Mouse (Mus musculus): ENCODE results near the gene Oxld1. TPM values are rescaled to one million over a fixed set of nuclear protein-coding genes. Genes with fewer than 3 reads are reported as not detected.
A peak's percentile ranks its signal among the peaks of the same experiment; 100 is the strongest.

Gene Oxld1
- polyA plus RNA-seq, 1 experiment from 2014 or later: 13.1 TPM

DNA sequence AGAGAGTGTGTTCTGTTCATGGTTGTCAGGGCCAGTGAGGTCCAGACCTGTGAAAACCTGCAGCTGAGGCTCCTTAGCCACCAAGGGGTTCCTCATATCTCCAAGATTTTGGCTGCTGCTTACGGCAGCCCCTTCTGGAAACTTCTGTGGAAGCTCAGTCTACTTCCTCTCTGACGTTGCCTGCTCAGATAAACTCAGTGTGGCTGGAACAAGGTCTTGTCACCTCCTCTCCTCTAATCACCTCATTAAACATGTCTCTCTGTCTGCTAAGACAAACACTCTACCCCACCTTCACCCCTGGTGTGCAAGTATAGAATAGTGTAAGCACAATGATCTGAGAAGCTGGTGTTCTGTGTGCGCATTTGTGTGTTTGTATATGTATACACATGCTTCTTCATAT, 12.4 kb downstream of the Oxld1 start:
- H3K9me3 ChIP-seq: no peaks in the 10 kb centered on the region
- H3K9ac ChIP-seq: no peak overlapping the region
- no peaks in the 10 kb centered on the region for H3K27me3 ChIP-seq
- H3K4me1 ChIP-seq: no peaks in the 10 kb centered on the region
- H3K36me3 ChIP-seq: no peaks in the 10 kb centered on the region
- no peak overlapping the region for H3K4me3 ChIP-seq
- no peak for ATAC-seq (ENCODE audit: insufficient number of reproducible peaks, low FRiP score, low TSS enrichment, low read depth)
- H3K27ac ChIP-seq: no peak overlapping the region
- WGBS: 74% methylated on average over 3 of the region's 3 CpGs
- H3K4me2 ChIP-seq: no peak overlapping the region

DNA sequence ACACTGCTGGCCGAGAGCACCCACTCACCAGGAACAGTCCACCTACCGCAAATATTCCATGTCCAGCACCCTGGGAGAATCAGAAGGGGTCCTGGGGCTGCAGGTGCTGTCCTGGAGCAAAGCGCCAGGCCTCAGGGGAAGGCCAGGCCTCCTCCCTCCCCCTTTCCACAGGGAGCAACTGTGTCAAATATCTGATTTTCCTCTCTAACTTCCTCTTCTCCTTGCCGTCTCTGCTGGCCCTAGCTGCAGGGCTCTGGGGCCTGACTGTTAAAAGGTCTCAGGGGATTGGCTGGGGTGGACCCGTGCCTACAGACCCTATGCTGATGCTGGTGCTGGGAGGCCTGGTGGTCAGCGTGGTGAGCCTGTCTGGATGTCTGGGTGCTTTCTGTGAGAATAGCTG, 13.8 kb downstream of the Oxld1 start:
- H3K27me3 ChIP-seq: no peaks in the 10 kb centered on the region
- no peaks in the 10 kb centered on the region for H3K36me3 ChIP-seq
- H3K27ac ChIP-seq: no peak overlapping the region
- H3K4me1 ChIP-seq: no peaks in the 10 kb centered on the region
- no peak overlapping the region for H3K4me3 ChIP-seq
- 67% methylated on average over 6 of the region's 6 CpGs for WGBS
- ATAC-seq (ENCODE audit: insufficient number of reproducible peaks, low FRiP score, low TSS enrichment, low read depth): no peak
- H3K9ac ChIP-seq: no peak overlapping the region
- no peak overlapping the region for H3K4me2 ChIP-seq
- H3K9me3 ChIP-seq: no peaks in the 10 kb centered on the region

DNA sequence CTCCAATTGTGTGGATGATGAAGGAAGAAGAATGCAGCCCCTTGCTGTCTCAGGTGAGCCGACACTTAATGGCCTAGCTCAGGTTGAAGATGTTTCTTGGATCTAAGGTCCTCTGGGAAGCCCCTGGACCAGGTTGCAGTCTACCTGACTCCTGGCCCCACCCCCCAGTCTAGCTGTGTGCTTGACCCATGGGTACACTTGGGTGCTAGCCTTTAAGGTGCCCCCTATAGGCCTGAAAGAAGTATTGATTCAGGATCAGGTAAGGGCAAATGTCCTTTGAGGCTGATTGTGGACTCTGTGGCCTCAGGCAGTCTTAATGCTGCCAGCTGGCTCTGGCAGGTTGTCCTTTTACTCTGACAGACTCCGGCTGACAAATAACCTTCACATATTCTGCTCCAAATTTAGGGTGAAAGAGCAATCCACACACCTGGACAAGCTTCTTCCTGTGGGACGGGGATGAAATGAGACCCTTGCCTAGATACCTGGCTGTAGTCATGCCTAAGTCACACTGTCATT, 15.0 kb downstream of the Oxld1 start:
- Histone ChIP-seq H3K4me2 (no peak overlapping the region), H3K9ac (no peak overlapping the region), H3K9me3 (no peaks in the 10 kb centered on the region), H3K4me3 (no peak overlapping the region), H3K27ac (no peak overlapping the region), H3K36me3 (no peaks in the 10 kb centered on the region), H3K27me3 (no peaks in the 10 kb centered on the region), H3K4me1 (no peaks in the 10 kb centered on the region)
- WGBS: 84% methylated on average over 3 of the region's 3 CpGs
- ATAC-seq (ENCODE audit: insufficient number of reproducible peaks, low FRiP score, low TSS enrichment, low read depth): no peak

DNA sequence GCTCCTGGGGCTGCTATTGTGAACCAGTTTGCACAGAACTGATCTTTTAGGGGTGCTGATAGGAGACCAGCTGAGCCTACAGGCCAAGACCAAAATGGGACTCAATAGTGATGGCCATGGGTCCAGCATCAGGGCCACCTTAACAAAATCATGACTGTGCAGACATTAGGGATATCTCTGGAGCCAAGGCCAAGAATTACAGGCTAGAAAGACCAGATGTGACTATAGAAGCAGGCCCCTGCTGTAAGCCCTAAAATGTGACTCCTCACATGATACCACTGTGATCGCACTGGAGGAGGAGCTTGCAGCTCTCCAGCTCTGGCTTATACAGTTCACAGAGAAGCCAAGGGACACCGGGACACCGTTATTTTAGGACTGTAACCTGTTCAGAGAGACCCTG, 15.5 kb downstream of the Oxld1 start, which contains the start of gene Tspan10:
TSS of gene Tspan10 (plus strand) at position 301 of the 400 bp plus-strand sequence.
- no peak within 1 kb of the TSS for H3K4me2 ChIP-seq
- 84% methylated on average over 3 of the region's 3 CpGs for WGBS
- no peaks in the 10 kb centered on the region for H3K27me3 ChIP-seq
- no peak within 1 kb of the TSS for H3K4me3 ChIP-seq
- H3K36me3 ChIP-seq: no peaks in the 10 kb centered on the region
- no peaks in the 10 kb centered on the region for H3K4me1 ChIP-seq
- no peak for ATAC-seq (ENCODE audit: insufficient number of reproducible peaks, low FRiP score, low TSS enrichment, low read depth)
- no peaks in the 10 kb centered on the region for H3K9me3 ChIP-seq
- no peak within 1 kb of the TSS for H3K27ac ChIP-seq
- H3K9ac ChIP-seq: no peak within 1 kb of the TSS

GRCm38 (mm10) chr11:120437857-120438385, 19.9 kb downstream of the Oxld1 start:
- peaks cover 12% of the 10 kb centered on the region for H3K4me1 ChIP-seq
- peaks cover 18% of the 10 kb centered on the region for H3K36me3 ChIP-seq
- no peaks in the 10 kb centered on the region for H3K27me3 ChIP-seq
- ATAC-seq (ENCODE audit: insufficient number of reproducible peaks, low FRiP score, low TSS enrichment, low read depth): no peak
- H3K9ac ChIP-seq: peak overlapping the region; percentile 97
- no peaks in the 10 kb centered on the region for H3K9me3 ChIP-seq
- WGBS: 20% methylated on average over 12 of the region's 12 CpGs
- H3K27ac ChIP-seq: peak overlapping the region; percentile 82
- H3K4me2 ChIP-seq: peak overlapping the region; percentile 64
- H3K4me3 ChIP-seq: peak overlapping the region; percentile 99

DNA sequence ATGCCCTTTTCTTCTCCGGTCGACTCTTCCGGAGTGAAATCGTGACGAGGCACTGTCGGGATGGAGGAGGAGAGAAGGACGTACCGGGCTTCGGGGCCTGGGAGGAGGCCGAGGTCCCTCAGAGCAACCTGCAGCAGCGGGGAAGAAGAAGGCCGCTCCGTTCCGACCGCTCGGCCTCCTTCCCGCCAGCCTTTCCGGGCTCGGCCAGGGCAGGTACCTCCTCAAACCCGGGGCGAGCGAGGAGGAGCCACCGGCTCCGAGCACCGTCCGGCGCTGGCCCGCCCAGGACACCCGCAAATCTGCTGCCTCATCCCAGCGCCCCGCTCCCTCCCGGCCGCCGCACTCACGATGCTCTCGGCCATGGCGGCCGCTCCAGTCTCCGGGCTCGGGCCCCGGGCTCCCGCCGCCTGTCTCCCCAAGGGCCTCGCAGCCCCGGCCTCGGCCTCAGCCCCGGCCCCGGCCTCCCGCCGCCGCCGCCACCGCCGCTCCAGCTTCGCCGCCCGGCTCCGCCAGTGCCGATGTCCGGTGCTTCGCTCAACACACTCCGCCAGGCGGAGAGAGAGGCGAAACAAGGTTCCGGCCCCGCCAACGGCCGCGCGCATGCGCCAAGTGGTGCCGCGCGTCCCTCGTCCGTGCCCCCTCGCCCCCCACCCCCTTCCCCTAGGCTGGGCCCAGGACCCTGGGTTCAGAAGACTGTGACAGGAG, 20.6 kb downstream of the Oxld1 start, which contains the start of gene Nploc4:
TSS of gene Nploc4 (minus strand) at position 557 of the 705 bp plus-strand sequence.
- Histone ChIP-seq H3K36me3 (peaks cover 24% of the 10 kb centered on the region), H3K27ac (peak within 1 kb of the TSS; percentile 82), H3K9me3 (no peaks in the 10 kb centered on the region), H3K4me1 (peaks cover 12% of the 10 kb centered on the region), H3K9ac (peak within 1 kb of the TSS; percentile 97), H3K4me2 (peak within 1 kb of the TSS; percentile 64), H3K4me3 (peak within 1 kb of the TSS; percentile 99), H3K27me3 (no peaks in the 10 kb centered on the region)
- under 1% methylated on average over 72 of the region's 77 CpGs for WGBS
- ATAC-seq (ENCODE audit: insufficient number of reproducible peaks, low FRiP score, low TSS enrichment, low read depth): peak; percentile 89

DNA sequence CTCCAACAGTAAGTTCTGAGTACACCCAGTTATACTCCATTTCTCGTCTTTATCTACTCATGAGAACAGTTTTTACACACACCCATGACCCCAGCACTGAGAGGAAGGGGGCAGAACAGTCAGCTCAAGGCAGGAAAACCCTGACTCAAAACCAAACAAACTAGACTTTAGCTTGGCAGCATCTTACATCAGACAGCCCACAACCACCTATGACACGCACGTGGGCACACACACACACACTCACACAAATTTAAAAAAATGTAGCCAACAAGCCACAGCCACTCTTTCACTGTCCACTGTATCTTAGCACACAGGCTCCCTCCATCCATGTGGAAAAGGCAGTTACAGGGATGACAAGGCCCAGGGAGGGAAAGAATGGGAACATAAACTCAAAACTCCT, 31.1 kb downstream of the Oxld1 start:
- H3K27ac ChIP-seq: no peak overlapping the region
- H3K4me1 ChIP-seq: peaks cover 11% of the 10 kb centered on the region; the same call in 1 of the 2 replicates
- WGBS: 90% methylated on average over 3 of the region's 3 CpGs
- no peak overlapping the region for H3K9ac ChIP-seq
- no peak overlapping the region for H3K4me3 ChIP-seq
- peaks cover 58% of the 10 kb centered on the region for H3K36me3 ChIP-seq
- no peaks in the 10 kb centered on the region for H3K27me3 ChIP-seq
- H3K4me2 ChIP-seq: no peak overlapping the region
- H3K9me3 ChIP-seq: no peaks in the 10 kb centered on the region
- no peak for ATAC-seq (ENCODE audit: insufficient number of reproducible peaks, low FRiP score, low TSS enrichment, low read depth)

GRCm38 (mm10) chr11:120423569-120424295, 34.1 kb downstream of the Oxld1 start:
- WGBS: 57% methylated on average over 9 of the region's 9 CpGs
- H3K9me3 ChIP-seq: no peaks in the 10 kb centered on the region
- peak overlapping the region; percentile 8; the same call in 1 of the 2 replicates for H3K27ac ChIP-seq
- H3K4me3 ChIP-seq: no peak overlapping the region
- no peak overlapping the region for H3K4me2 ChIP-seq
- no peak for ATAC-seq (ENCODE audit: insufficient number of reproducible peaks, low FRiP score, low TSS enrichment, low read depth)
- peaks cover 66% of the 10 kb centered on the region for H3K36me3 ChIP-seq
- H3K27me3 ChIP-seq: no peaks in the 10 kb centered on the region
- peaks cover 11% of the 10 kb centered on the region; the same call in 1 of the 2 replicates for H3K4me1 ChIP-seq
- no peak overlapping the region for H3K9ac ChIP-seq

- 50% methylated on average over 13 of the region's 13 CpGs for WGBS
These were observed 35.0 kb downstream of the Oxld1 start for GRCm38 (mm10) chr11:120422651-120423568.

GRCm38 (mm10) chr11:120418592-120418991, 39.3 kb downstream of the Oxld1 start:
- no peak for ATAC-seq (ENCODE audit: insufficient number of reproducible peaks, low FRiP score, low TSS enrichment, low read depth)
- Histone ChIP-seq H3K4me2 (no peak overlapping the region), H3K27ac (no peak overlapping the region), H3K4me1 (peaks cover 11% of the 10 kb centered on the region; the same call in 1 of the 2 replicates), H3K9me3 (no peaks in the 10 kb centered on the region), H3K27me3 (no peaks in the 10 kb centered on the region), H3K4me3 (no peak overlapping the region), H3K9ac (no peak overlapping the region), H3K36me3 (peaks cover 72% of the 10 kb centered on the region)
- WGBS: 70% methylated on average over 1 of the region's 1 CpGs

More at GRCm38 (mm10) chr11:120422651-120423568, 35.0 kb downstream of the Oxld1 start:
- Histone ChIP-seq H3K4me1 (peaks cover 11% of the 10 kb centered on the region; the same call in 1 of the 2 replicates), H3K9me3 (no peaks in the 10 kb centered on the region), H3K4me3 (no peak overlapping the region), H3K27me3 (no peaks in the 10 kb centered on the region), H3K4me2 (no peak overlapping the region), H3K9ac (no peak overlapping the region), H3K27ac (peak overlapping the region; percentile 47), H3K36me3 (peaks cover 66% of the 10 kb centered on the region)
- no peak for ATAC-seq (ENCODE audit: insufficient number of reproducible peaks, low FRiP score, low TSS enrichment, low read depth)

- ATAC-seq (ENCODE audit: insufficient number of reproducible peaks, low FRiP score, low TSS enrichment, low read depth): no peak
- no peak overlapping the region for H3K9ac ChIP-seq
- H3K4me3 ChIP-seq: no peak overlapping the region
- H3K27me3 ChIP-seq: no peaks in the 10 kb centered on the region
- WGBS: 87% methylated on average over 7 of the region's 7 CpGs
- H3K9me3 ChIP-seq: no peaks in the 10 kb centered on the region
- no peak overlapping the region for H3K27ac ChIP-seq
- peaks cover 79% of the 10 kb centered on the region for H3K36me3 ChIP-seq
- peaks cover 5% of the 10 kb centered on the region; the same call in 1 of the 2 replicates for H3K4me1 ChIP-seq
- no peak overlapping the region for H3K4me2 ChIP-seq
These were observed 40.0 kb downstream of the Oxld1 start for GRCm38 (mm10) chr11:120417852-120418251.

All from limb, embryonic 15.5 days (tissue).